Mouse (Mus musculus): ENCODE measurements around the gene Accsl. TPM values are rescaled to one million over a fixed set of nuclear protein-coding genes. Genes with fewer than 3 reads are reported as not detected.

Accsl gene
- polyA plus RNA-seq, 1 experiment from 2014 or later, result not detected

DNA sequence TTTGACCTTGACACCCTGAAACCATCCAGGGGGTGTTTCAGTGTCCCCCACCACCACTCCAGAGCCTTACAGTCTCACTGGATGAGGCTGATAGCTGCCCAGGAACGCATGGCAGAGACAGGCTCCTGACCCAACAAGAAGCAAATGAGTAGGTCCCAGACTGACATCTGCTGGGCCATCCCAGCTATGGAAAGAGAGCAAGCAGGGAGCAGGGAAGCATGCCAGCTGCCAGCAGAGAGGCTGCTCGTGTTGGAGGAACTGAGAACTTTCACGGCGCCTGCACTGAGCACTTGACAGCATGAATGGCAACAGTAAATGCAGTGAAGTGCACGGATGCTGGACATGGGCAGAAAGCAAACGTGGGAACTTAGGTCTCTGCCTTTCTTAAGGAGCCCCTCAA, 28.8 kb downstream of the Accsl start:
- no peaks in the 10 kb centered on the region for H3K27me3 ChIP-seq
- H3K9ac ChIP-seq, result no peak overlapping the region
- H3K27ac ChIP-seq, result no peak overlapping the region
- no peak for ATAC-seq (replicated peaks; ENCODE audit: insufficient number of reproducible peaks, insufficient read depth, low FRiP score, low read depth)
- H3K4me2 ChIP-seq, result no peak overlapping the region
- peaks cover 38% of the 10 kb centered on the region for H3K36me3 ChIP-seq
- 69% methylated on average over 6 of the region's 6 CpGs for WGBS
- no peak overlapping the region for H3K4me3 ChIP-seq
- H3K9me3 ChIP-seq (replicated peaks), result no peaks in the 10 kb centered on the region
- peaks cover 5% of the 10 kb centered on the region for H3K4me1 ChIP-seq (replicated peaks)

- ATAC-seq (replicated peaks; ENCODE audit: insufficient number of reproducible peaks, insufficient read depth, low FRiP score, low read depth), result no peak
- H3K9ac ChIP-seq, result no peak overlapping the region
- 88% methylated on average over 4 of the region's 4 CpGs for WGBS
- H3K36me3 ChIP-seq, result peaks cover 30% of the 10 kb centered on the region
- H3K9me3 ChIP-seq (replicated peaks), result no peaks in the 10 kb centered on the region
- H3K27me3 ChIP-seq, result no peaks in the 10 kb centered on the region
- H3K4me1 ChIP-seq (replicated peaks), result peaks cover 5% of the 10 kb centered on the region
- H3K4me3 ChIP-seq, result no peak overlapping the region
- no peak overlapping the region for H3K27ac ChIP-seq
- H3K4me2 ChIP-seq, result no peak overlapping the region
Measured at GRCm38 (mm10) chr2:93838931-93839330, 30.0 kb downstream of the Accsl start.

DNA sequence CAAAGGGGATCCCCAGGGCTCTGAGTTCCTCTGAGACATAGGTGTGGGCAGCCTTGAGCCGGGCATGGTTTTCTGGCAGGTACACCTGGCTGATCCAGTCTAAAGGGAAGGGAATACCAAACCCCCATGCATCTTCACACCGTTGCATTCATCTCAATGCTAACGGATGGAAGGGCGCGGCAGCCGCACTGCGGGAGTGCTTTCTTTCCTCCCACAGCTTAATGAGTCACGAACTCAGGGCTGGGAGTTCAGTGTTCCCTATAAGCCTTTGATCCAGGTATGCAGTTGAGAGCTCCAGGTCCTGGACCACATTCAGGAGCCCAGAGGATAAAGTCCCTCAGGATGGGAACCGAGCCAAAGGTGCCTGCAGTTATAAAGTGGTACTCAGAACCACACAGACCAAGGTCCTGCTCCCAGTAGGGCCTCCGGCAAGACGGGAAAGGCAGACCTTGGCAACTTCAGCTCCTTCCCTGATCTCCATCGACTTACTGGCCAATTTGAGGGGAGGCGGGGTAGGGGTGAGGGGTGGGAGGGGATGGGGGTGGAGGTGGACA, 32.6 kb downstream of the Accsl start:
- Histone ChIP-seq H3K27ac (no peak overlapping the region), H3K4me1 (replicated peaks) (peaks cover 5% of the 10 kb centered on the region), H3K9ac (no peak overlapping the region), H3K27me3 (no peaks in the 10 kb centered on the region), H3K4me2 (no peak overlapping the region), H3K36me3 (peaks cover 23% of the 10 kb centered on the region), H3K9me3 (replicated peaks) (no peaks in the 10 kb centered on the region), H3K4me3 (no peak overlapping the region)
- no peak for ATAC-seq (replicated peaks; ENCODE audit: insufficient number of reproducible peaks, insufficient read depth, low FRiP score, low read depth)
- WGBS, result 76% methylated on average over 13 of the region's 13 CpGs

GRCm38 (mm10) chr2:93835596-93835995, 33.4 kb downstream of the Accsl start:
- no peak overlapping the region for H3K9ac ChIP-seq
- 77% methylated on average over 11 of the region's 11 CpGs for WGBS

GRCm38 (mm10) chr2:93823519-93823918, 45.4 kb downstream of the Accsl start:
- H3K36me3 ChIP-seq, result no peaks in the 10 kb centered on the region
- H3K27me3 ChIP-seq, result no peaks in the 10 kb centered on the region
- H3K27ac ChIP-seq, result no peak overlapping the region
- H3K9ac ChIP-seq, result no peak overlapping the region
- WGBS, result 16% methylated on average over 8 of the region's 8 CpGs
- no peak for ATAC-seq (replicated peaks; ENCODE audit: insufficient number of reproducible peaks, insufficient read depth, low FRiP score, low read depth)
- peaks cover 9% of the 10 kb centered on the region for H3K4me1 ChIP-seq (replicated peaks)
- no peaks in the 10 kb centered on the region for H3K9me3 ChIP-seq (replicated peaks)
- H3K4me2 ChIP-seq, result no peak overlapping the region
- H3K4me3 ChIP-seq, result no peak overlapping the region

More at GRCm38 (mm10) chr2:93835596-93835995, 33.4 kb downstream of the Accsl start:
- Histone ChIP-seq H3K9me3 (replicated peaks) (no peaks in the 10 kb centered on the region), H3K4me1 (replicated peaks) (peaks cover 5% of the 10 kb centered on the region), H3K4me2 (no peak overlapping the region), H3K4me3 (no peak overlapping the region), H3K27me3 (no peaks in the 10 kb centered on the region), H3K27ac (no peak overlapping the region), H3K36me3 (peaks cover 16% of the 10 kb centered on the region)
- ATAC-seq (replicated peaks; ENCODE audit: insufficient number of reproducible peaks, insufficient read depth, low FRiP score, low read depth), result no peak

DNA sequence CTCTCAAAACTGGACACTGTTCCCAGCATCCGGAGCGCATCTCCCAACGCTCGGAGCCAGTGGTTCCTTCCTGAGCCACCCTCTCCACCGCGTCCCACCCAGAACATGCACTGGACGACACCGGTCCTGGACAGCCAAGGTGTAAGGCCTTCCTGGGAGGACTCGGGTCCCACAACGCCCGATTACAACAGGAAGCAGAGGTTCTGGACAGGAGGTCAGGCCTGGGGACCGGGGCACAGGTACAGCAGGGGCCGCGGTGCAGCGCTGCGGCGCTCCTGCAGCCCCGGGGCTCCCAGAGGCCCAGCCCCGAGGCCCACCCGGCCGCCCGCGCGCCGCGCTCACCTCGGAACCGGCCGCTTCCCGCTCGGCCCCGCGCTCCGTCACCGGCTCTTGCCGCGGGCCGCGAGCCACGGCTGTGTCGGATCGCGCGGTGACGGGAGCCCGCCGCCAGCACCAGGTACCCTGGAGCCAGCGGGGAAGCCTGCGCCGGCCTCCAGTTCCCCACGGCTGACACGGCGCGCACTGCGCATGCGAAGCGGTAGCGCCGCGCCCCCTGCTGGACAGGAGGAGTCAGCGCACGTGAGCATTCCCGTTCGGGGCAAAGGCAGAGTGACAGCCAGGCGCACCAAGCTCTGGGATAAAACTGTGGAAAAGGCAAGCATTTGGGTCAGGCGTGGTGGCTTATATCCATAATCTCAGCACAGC, 46.8 kb downstream of the Accsl start, which contains the start of gene Ext2:
Gene Ext2 (minus strand): TSS at position 524 of the 705 bp plus-strand sequence.
- Histone ChIP-seq H3K4me2 (peak within 1 kb of the TSS; percentile 88), H3K27me3 (no peaks in the 10 kb centered on the region), H3K27ac (peak within 1 kb of the TSS; percentile 33; the same call in 1 of the 2 replicates), H3K4me1 (replicated peaks) (peaks cover 9% of the 10 kb centered on the region), H3K9ac (peak within 1 kb of the TSS; percentile 97), H3K9me3 (replicated peaks) (no peaks in the 10 kb centered on the region), H3K36me3 (no peaks in the 10 kb centered on the region), H3K4me3 (peak within 1 kb of the TSS; percentile 97)
- peak; percentile 92 for ATAC-seq (replicated peaks; ENCODE audit: insufficient number of reproducible peaks, insufficient read depth, low FRiP score, low read depth)
- WGBS, result 1% methylated on average over 66 of the region's 66 CpGs

GRCm38 (mm10) chr2:93817791-93818190, 51.2 kb downstream of the Accsl start:
- Histone ChIP-seq H3K9ac (no peak overlapping the region), H3K9me3 (replicated peaks) (no peaks in the 10 kb centered on the region), H3K4me1 (replicated peaks) (peaks cover 9% of the 10 kb centered on the region), H3K4me2 (no peak overlapping the region), H3K36me3 (peaks cover 8% of the 10 kb centered on the region; the same call in 1 of the 2 replicates), H3K27ac (no peak overlapping the region), H3K4me3 (no peak overlapping the region), H3K27me3 (no peaks in the 10 kb centered on the region)
- no peak for ATAC-seq (replicated peaks; ENCODE audit: insufficient number of reproducible peaks, insufficient read depth, low FRiP score, low read depth)
- WGBS, result 91% methylated on average over 5 of the region's 5 CpGs

GRCm38 (mm10) chr2:93813343-93813742, 55.6 kb downstream of the Accsl start:
- no peaks in the 10 kb centered on the region for H3K27me3 ChIP-seq
- H3K36me3 ChIP-seq, result peaks cover 28% of the 10 kb centered on the region
- no peaks in the 10 kb centered on the region for H3K9me3 ChIP-seq (replicated peaks)
- H3K4me1 ChIP-seq (replicated peaks), result no peaks in the 10 kb centered on the region
- H3K9ac ChIP-seq, result no peak overlapping the region
- H3K4me3 ChIP-seq, result no peak overlapping the region
- WGBS, result 88% methylated on average over 22 of the region's 22 CpGs
- no peak overlapping the region for H3K4me2 ChIP-seq
- ATAC-seq (replicated peaks; ENCODE audit: insufficient number of reproducible peaks, insufficient read depth, low FRiP score, low read depth), result no peak
- no peak overlapping the region for H3K27ac ChIP-seq

GRCm38 (mm10) chr2:93811812-93812211, 57.1 kb downstream of the Accsl start:
- WGBS, result 40% methylated on average over 4 of the region's 4 CpGs

GRCm38 (mm10) chr2:93809931-93810330, 59.0 kb downstream of the Accsl start:
- Histone ChIP-seq H3K4me2 (no peak overlapping the region), H3K9ac (no peak overlapping the region), H3K27ac (no peak overlapping the region), H3K36me3 (peaks cover 34% of the 10 kb centered on the region), H3K4me3 (no peak overlapping the region), H3K4me1 (replicated peaks) (no peaks in the 10 kb centered on the region), H3K9me3 (replicated peaks) (no peaks in the 10 kb centered on the region), H3K27me3 (no peaks in the 10 kb centered on the region)
- ATAC-seq (replicated peaks; ENCODE audit: insufficient number of reproducible peaks, insufficient read depth, low FRiP score, low read depth), result no peak
- 4% methylated on average over 2 of the region's 2 CpGs for WGBS

More at GRCm38 (mm10) chr2:93811812-93812211, 57.1 kb downstream of the Accsl start:
- Histone ChIP-seq H3K9me3 (replicated peaks) (no peaks in the 10 kb centered on the region), H3K4me3 (no peak overlapping the region), H3K4me1 (replicated peaks) (no peaks in the 10 kb centered on the region), H3K27ac (no peak overlapping the region), H3K4me2 (no peak overlapping the region), H3K9ac (no peak overlapping the region), H3K36me3 (peaks cover 30% of the 10 kb centered on the region), H3K27me3 (no peaks in the 10 kb centered on the region)
- ATAC-seq (replicated peaks; ENCODE audit: insufficient number of reproducible peaks, insufficient read depth, low FRiP score, low read depth), result no peak

DNA sequence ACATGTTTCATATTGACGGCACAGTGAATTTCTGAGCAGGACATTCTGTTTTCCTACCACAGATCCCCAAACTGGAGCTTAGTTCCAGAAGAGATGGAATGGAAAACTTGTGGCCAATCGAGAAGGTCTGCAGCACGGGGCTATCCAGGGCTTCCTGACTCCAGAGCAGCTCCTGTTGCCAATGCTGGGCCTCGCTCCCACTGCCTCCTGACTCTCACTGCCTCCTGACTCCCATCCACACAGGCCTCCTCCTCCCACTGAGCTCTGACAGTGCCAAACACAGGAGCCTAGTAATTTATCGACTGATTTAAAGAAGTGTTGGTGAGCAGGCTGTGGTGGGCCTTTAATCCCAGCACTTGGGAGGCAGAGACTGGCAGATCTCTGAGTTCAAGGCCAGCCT, 60.9 kb downstream of the Accsl start:
- H3K36me3 ChIP-seq, result peaks cover 38% of the 10 kb centered on the region
- no peaks in the 10 kb centered on the region for H3K27me3 ChIP-seq
- no peak overlapping the region for H3K27ac ChIP-seq
- H3K9me3 ChIP-seq (replicated peaks), result no peaks in the 10 kb centered on the region
- no peaks in the 10 kb centered on the region for H3K4me1 ChIP-seq (replicated peaks)
- no peak overlapping the region for H3K4me2 ChIP-seq
- 88% methylated on average over 5 of the region's 5 CpGs for WGBS
- no peak for ATAC-seq (replicated peaks; ENCODE audit: insufficient number of reproducible peaks, insufficient read depth, low FRiP score, low read depth)
- H3K4me3 ChIP-seq, result no peak overlapping the region
- H3K9ac ChIP-seq, result no peak overlapping the region

- Histone ChIP-seq H3K4me1 (replicated peaks) (no peaks in the 10 kb centered on the region), H3K36me3 (peaks cover 34% of the 10 kb centered on the region), H3K9me3 (replicated peaks) (no peaks in the 10 kb centered on the region), H3K4me3 (no peak overlapping the region), H3K27me3 (no peaks in the 10 kb centered on the region), H3K4me2 (no peak overlapping the region), H3K9ac (no peak overlapping the region), H3K27ac (no peak overlapping the region)
- ATAC-seq (replicated peaks; ENCODE audit: insufficient number of reproducible peaks, insufficient read depth, low FRiP score, low read depth), result no peak
- 75% methylated on average over 8 of the region's 8 CpGs for WGBS
Measured at GRCm38 (mm10) chr2:93807440-93807839, 61.5 kb downstream of the Accsl start.
